Mouse (Mus musculus): ENCODE data around the gene Cyp1a2.
"Not testable (repeated sequence)": the region's sequence is repeated elsewhere in the genome, so short reads cannot be mapped to it uniquely, and the experiment has no call there.

Gene Cyp1a2

DNA sequence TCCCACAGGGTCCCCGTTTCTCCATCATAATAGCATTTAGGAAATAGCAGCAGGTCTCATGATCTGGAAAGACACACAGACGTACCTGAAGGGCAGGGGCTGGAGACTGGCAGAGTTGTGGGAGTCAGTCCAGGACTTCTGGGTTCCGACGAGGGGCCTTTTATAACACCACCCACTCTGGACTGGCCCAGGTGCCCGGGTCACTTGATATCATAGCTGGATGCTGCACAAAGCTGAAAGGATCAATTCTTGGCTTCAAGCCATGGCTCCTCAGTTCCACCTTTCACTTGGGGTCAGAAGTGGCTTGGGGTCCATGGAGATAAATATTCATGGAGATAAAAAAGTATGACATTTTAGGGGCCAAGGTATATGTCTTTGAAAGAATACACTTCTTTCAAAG is at the start of gene Cyp1a2:
Cyp1a2 (minus strand) TSS at position 184 of the 400 bp plus-strand sequence.
- no peak for DNase-seq

GRCm38 (mm10) chr9:57728312-57728711 is 44.8 kb upstream of the Cyp1a2 start:
- peak in 1 of 2 experiments; percentile 74 for DNase-seq

GRCm38 (mm10) chr9:57724701-57725100 is 41.2 kb upstream of the Cyp1a2 start:
- no peak for DNase-seq

DNA sequence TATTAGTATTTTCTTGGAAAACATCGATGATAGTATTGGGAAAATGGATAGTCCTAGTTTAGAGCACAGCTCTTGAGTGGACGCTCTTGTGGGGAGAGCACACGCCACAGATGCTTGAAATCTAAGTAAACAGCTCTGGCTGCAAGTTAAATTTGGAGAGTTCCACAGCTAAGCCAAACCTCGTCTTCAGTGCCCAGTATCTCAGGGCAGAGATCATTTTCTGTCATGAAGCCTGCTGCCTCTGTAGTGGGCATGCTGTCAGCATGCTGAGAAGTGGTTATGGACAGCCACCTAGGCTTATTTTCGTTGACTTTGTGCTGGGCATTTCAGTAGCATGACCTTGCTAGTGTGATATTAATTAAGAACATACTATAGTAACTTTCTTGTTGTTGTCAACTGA is 40.3 kb upstream of the Cyp1a2 start:
- DNase-seq = no peak

- DNase-seq = peak; percentile 72 to 78
Measured at GRCm38 (mm10) chr9:57723315-57723715, 39.8 kb upstream of the Cyp1a2 start.

- DNase-seq = no peak
Measured at GRCm38 (mm10) chr9:57722371-57722770, 38.9 kb upstream of the Cyp1a2 start.

DNA sequence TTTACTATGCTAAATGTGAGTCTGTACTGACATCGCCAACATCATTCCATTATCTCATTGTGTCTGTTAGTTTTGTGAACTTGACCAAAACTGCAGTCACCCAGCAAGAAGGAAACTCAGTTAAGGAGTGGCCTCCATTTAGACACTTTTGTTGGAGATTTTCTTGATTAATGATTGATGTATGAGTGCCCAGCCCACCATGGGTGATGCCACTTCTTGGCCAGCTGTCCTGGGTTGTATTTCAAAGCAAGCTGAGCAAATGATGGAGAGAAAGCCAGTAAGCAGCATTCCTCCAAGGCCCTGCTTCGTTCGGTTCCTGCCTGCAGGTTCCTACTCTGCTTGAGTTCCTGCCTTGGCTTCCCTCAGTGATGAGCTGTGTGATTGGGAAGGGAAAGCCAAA is 37.2 kb upstream of the Cyp1a2 start:
- DNase-seq = no peak

GRCm38 (mm10) chr9:57718408-57718807 is 34.9 kb upstream of the Cyp1a2 start:
- peak; percentile 73 to 76 for DNase-seq

DNA sequence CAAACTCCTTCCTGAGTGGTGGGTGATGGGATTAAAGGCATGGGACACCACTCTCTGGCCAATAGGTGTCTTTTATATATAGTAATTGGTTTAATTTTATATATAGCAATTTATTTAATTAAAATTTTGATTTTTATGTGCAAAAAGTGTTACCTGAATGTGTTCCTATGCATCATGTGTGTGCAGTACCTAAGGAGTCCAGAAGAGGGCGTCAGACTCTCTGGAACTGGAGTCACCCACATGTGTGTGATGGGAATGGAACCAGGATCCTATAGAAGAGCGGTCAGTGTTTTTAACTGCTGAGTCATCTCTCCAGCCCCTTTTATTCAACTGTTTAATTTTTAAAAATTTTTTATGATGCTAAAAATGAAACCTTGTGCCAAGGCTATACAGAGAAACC is 28.7 kb upstream of the Cyp1a2 start:
- DNase-seq = no peak

- DNase-seq = not testable (repeated sequence)
Measured at GRCm38 (mm10) chr9:57710214-57710613, 26.7 kb upstream of the Cyp1a2 start.

DNA sequence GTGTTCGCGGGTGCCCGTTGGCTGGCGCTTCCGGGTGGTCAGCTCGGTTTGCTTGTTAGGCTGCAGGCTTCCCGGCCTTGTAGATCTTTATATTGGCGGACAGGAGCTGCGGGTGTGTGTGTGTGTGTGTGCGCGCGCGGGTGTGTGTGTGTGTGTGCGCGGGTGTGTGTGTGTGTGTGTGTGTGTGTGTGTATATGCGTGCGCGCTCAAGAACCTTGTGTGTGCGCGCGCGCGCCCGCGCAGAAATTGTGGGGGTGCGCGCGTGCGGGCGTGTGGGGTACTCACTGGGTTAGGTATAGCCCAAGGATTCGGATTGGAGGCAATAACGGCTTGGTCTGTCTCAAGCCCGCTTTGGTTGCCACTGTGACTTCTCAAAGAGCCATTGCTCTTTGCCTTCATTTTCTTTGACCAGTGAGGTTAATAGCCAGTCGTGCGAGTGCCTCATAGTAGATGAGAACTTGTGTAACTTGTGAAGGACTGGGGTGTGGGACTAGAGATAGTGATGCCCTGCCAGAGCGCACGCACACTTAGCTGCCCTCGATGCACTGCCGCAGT is 25.3 kb upstream of the Cyp1a2 start:
- DNase-seq = peak; percentile 60 to 78

DNA sequence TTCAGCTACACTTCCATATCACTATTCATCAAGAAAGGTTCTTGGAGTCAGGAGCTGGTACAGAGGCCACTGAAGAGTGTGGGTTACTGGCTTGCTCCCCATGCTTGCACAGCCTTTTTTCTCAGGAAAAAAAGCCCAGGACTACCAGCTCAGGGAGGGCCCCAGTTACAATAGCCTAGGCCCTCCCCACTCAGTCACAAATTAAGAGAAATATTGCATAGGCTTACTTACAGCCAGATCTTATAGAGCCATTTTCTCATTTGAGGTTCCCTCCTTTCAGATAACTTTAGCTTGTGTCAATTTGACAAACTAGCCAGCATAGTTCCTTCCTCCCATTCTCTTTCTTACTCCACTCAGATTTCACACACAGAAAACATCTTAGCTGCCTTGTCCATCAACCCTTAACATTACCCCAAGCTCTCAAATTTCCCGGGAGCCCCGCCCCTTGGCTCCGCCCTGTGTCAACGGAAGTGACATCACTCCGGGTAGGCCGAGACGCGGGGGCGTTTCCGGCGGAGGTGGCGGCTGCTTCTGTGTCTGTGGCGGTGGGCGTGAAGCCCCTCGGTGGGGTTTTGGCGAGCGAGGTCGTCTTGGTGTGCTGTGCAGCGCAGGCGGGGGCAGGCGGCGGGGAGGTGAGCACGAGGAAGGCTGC is 24.7 kb upstream of the Cyp1a2 start, which contains the start of gene Edc3:
Edc3 (plus strand) TSS at position 473 of the 652 bp plus-strand sequence.
- DNase-seq = peak; percentile 86 to 92

- DNase-seq = no peak
Measured at GRCm38 (mm10) chr9:57706496-57706895, 23.0 kb upstream of the Cyp1a2 start.

GRCm38 (mm10) chr9:57698466-57699150 is 15.1 kb upstream of the Cyp1a2 start:
- DNase-seq = no peak

DNA sequence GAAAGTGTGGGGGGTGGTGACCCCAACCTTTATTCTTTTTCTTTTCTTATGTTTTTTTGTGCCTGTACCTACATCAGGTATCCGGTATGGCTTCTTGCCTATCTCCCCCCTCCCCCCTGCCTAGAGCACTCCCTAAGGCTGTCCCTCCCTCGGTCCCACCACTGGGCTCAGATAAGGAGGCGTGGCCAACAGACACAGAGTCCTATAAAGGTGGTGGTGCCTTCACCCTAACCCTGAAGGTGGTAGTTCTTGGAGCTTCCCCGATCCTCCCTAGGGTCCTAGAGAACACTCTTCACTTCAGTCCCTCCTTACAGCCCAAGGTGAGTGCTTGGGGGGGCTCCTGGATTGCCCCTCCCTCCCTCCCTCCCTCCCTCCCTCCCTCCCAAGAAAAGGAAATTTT is 13.9 kb upstream of the Cyp1a2 start:
- DNase-seq = no peak

GRCm38 (mm10) chr9:57696380-57697285 is 13.1 kb upstream of the Cyp1a2 start:
- DNase-seq = peak; percentile 76 to 83

DNA sequence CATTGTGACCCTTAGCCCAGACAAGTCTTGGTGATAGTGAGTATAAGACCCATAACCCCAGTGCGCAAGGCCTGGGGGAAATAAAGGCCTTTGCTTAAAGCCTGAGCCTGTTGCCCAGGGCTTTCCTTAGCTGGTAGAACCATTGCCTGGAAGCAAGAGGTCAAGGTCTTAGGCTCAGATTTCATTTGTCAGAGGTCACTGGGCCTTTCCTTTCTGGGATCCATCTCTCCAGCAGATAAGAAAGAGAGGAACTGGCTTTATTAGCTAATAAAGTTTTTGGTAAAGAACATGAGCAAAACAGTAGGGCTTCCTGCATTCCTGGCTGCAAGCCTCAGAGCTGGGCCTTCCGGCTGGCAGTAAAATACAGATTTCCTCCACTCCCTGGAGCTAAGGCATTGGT is 10.6 kb upstream of the Cyp1a2 start:
- no peak for DNase-seq

DNA sequence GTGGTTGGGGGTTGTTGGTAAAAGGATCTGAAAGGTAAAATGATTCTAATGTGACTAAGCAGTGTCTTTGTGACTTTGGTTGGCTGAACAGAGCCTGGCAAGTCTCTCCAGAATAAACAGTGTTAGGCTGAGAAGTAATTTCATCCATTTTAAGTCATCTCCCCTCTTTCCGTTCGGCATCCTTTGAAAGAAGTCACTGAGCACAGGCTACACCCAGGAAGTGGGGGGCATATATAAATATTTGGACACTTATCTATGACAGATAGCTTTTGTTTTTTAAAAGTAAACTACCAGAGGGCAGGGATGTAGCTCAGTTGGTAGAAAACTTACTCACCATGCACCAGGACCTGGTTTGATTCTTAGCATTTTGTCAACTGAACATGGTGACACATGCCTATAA is 5.1 kb upstream of the Cyp1a2 start:
- no peak for DNase-seq

DNA sequence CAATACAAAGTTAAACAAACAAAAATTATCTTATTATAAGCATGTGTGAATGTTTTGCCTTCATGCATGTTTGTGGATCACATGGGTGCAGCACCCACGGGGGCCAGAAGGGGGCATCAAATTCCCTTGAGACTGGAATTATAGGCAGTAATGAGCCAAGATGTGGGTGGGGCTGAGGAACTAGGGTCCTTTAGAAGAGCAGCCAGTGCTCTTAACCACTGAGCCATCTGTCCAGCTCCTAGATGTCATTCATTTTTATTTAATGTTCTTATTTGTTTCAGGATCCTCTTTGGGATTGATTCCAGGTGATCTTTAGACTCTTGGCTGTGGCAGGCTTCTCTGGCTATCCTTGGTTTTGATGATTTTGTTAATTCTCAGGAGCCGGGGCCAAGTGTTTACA is 4.7 kb upstream of the Cyp1a2 start:
- no peak for DNase-seq

DNA sequence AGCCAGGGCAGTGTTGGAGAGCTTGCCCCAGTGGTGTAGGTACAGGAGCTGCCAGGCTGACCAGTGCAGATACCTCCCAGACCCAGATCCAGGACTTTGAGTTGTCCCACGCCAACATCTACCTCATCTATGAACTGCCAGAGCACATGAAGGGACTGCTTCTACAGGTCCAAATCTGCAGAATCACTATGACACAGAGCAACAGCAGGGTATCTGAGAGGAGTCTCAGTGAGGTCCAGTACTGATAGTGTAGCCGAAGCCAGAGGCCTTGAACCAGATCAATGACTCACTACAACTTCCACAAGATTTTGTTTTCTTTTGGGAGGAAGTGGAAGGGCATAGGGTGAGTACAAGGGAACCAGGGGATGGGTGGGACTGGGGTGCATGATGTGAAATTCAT is 4.2 kb upstream of the Cyp1a2 start, which contains the start of gene Cyp1a1:
Cyp1a1 (plus strand) TSS at position 178 of the 400 bp plus-strand sequence.
- DNase-seq = no peak

- DNase-seq = no peak
Measured at GRCm38 (mm10) chr9:57686011-57686410, 2.5 kb upstream of the Cyp1a2 start.

- no peak for DNase-seq
Measured at GRCm38 (mm10) chr9:57681411-57681810, 2.1 kb downstream of the Cyp1a2 start.

- DNase-seq = no peak
Measured at GRCm38 (mm10) chr9:57671500-57671899, 12.0 kb downstream of the Cyp1a2 start.

Measured in cerebellum, postnatal 25 days (tissue).